Comparison of ENCODE assay signal across 8 mouse cellular contexts in genomic region chr15:103239685-103240159, GRCm38 (mm10). TPM values are rescaled to one million over a fixed set of nuclear protein-coding genes. Genes with fewer than 3 reads are reported as not detected.
A peak's percentile ranks its signal among the peaks of the same experiment; 100 is the strongest.
DNase-seq lines count a peak whose midpoint lies in the region; ATAC-seq lines count a peak whose summit lies in the region.

Cbx5 (minus strand) TSS chr15:103239816.

- peak; percentile 97 for DNase-seq in R1 (ENCODE audit: low read depth, low spot score)
- DNase-seq in cerebellum, postnatal 25 days: peak; percentile 98
- peak; percentile 94 to 96 for DNase-seq in frontal cortex, postnatal 25 days (ENCODE audit: low spot score in 2 of 2)
- peak; percentile 97 for DNase-seq in hindbrain, embryonic 14.5 days (ENCODE audit: low spot score)
- DNase-seq in layer of hippocampus, postnatal 36 days: peak; percentile 98
- DNase-seq in lung, postnatal 36 days: peak; percentile 99
- DNase-seq in retina, postnatal 1 day: peak; percentile 99
- peak; percentile 93 to 98 for DNase-seq in urinary bladder, adult 18-20 months (ENCODE audit: low spot score in 2 of 2)

- H3K4me2 ChIP-seq in hindbrain, embryonic 14.5 days (replicated peaks): peak within 1 kb of the TSS; percentile 90

- H3K4me1 ChIP-seq in hindbrain, embryonic 14.5 days (replicated peaks; ENCODE audit: control insufficient read depth, insufficient read depth, low read length): peaks cover 39% of the 10 kb centered on the region

- no peaks in the 10 kb centered on the region for H3K27me3 ChIP-seq in hindbrain, embryonic 14.5 days (ENCODE audit: control insufficient read depth, insufficient read depth, low read length)

- peak within 1 kb of the TSS; percentile 97 for H3K27ac ChIP-seq in hindbrain, embryonic 14.5 days

- peak; percentile 94 for ATAC-seq in hindbrain, embryonic 14.5 days (ENCODE audit: low FRiP score)

- H3K9ac ChIP-seq in hindbrain, embryonic 14.5 days: peak within 1 kb of the TSS; percentile 91

- peaks cover 33% of the 10 kb centered on the region for H3K36me3 ChIP-seq in hindbrain, embryonic 14.5 days (replicated peaks; ENCODE audit: control insufficient read depth, insufficient read depth)

- no peaks in the 10 kb centered on the region for H3K9me3 ChIP-seq in hindbrain, embryonic 14.5 days (ENCODE audit: control insufficient read depth, low read length)

- peak within 1 kb of the TSS; percentile 46 for H3K4me3 ChIP-seq in hindbrain, embryonic 14.5 days (replicated peaks; ENCODE audit: low read length)

- under 1% methylated on average over 39 of the region's 39 CpGs for WGBS in hindbrain, embryonic 14.5 days

RNA-seq across cellular contexts. Expression of gene Cbx5, which starts in this region (rescaled TPM):
- polyA plus RNA-seq in hindbrain, embryonic 14.5 days (2014; fragmentation: Nextera tagmentation; extraction: Ambion mirVana): 153 and 171 TPM in 2 replicates
- 100 to 1,000 TPM; 188 to 189 TPM for total RNA-seq in layer of hippocampus, postnatal 36 days (2021)

Comparison
In these comparisons a context has a peak if more than half of its experiments do, and no peak if none do; other contexts are left out.
1. Peak in every context shown above with its lines: DNase-seq, ATAC-seq, H3K4me3 ChIP-seq and H3K27ac ChIP-seq.